Mouse (Mus musculus) frontal cortex, postnatal 25 days (tissue): ENCODE measurements at regions not wholly inside any gene's neighbourhood (a gene's known extent, or its start where the extent isn't known, plus 50 kb on each side); places are given as distances from the start of the nearest gene placed in this dataset.

Source experiments
- DNase-seq, 2 experiments: peaks; one replicate each; pipeline ENCODE4 v3.0.0; 2022; ENCODE audit warnings: low spot score in 2 of 2

DNA sequence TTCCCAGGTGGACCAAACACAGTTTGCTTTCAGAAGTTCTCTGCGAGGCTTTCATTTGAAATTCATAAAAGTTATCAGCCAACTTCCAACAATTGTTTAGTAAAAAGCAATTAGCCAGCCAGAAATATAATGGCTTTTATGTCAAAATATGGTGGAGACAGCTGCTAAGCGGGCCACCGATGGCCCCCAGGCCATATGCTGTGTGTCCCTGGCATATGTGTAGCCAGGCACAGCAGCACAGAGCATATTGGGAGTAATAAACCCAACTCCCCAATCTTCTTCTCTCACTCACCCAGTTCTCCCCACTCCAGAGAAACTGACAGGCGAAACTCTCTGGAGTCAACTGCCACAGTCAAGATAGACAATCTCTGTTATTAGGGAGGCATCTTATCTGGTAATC is 137.5 kb upstream of the Sel1l start:
- DNase-seq, result no peak

DNA sequence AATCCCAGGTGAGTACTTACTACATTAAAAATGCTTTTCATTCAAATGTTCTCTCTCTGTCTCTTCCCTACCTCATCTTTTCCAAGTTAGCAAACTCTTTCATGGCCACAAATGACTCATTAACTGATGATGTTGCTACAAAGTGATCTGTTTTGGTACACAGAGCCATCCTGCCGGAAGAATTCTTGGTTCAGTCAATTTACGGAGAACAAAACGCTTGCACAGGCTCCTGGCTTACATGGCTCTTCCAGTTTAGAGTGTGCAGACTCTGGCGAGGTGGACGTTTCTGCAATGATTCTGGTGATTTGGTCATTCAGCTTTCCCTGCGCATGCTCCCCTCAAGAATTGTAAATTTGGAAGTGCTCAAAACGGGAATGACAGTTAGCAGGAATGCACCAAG is 131.4 kb upstream of the Sel1l start:
- DNase-seq, result no peak

GRCm38 (mm10) chr12:91971045-91971444 is 122.1 kb upstream of the Sel1l start:
- DNase-seq, result no peak

DNA sequence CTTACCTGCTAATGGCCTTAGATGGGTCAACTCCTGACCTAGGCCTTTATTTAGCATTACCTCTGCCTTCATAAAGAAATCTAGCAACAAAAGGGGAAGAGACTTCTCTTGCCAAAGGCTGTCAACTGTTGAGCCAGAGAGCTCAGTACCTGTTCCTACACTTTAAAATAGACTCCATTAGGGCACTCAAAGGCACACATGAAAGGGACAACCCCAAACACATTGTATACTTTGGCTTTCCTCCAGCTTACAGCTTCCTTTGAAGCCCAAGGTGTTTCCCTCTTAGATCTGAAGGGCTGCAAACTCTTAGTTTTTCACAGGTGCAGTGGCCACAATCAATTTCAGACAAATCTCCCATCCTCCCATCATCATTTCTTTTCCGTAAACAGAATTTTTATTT is 117.0 kb upstream of the Sel1l start:
- no peak for DNase-seq

DNA sequence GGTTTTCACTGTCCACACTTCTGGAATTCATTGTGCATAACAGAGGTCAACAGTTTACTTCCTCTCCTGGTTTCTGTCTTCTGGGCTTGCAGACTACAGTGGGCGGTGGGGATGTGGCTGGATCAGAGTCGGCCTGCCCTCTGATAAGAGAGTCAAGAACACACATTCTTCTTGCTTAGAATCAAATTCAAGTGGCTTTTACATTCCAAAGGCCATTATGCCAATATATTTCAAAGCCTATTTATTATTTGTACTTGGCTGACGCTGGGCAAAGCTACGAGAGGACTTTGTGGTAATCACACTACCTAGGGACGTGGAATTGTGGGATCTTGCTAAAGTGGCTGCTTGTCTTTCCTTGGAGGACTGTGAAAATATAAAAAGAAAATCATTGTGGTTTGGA is 114.3 kb upstream of the Sel1l start:
- DNase-seq, result no peak

DNA sequence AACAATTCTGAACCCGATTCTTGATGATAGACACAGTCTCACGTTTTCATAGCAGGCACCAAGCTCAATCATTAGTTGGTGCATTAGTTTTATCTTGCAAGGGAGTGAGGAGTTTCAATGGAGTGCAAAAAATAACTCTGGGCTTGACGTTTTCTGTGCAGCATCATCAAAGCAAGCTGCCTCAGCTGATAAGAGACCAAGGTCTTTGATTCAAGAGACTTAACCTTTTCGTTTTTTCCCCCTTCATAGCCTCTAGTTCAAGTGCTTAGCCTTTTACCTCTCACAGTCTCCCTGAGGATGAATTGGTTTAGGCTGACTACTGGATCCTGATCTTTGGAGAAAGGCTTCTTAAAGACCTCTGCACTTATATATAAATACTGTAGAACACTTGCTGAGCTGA is 109.1 kb upstream of the Sel1l start:
- DNase-seq, result no peak

GRCm38 (mm10) chr12:91956411-91956810 is 107.5 kb upstream of the Sel1l start:
- no peak for DNase-seq

- no peak for DNase-seq
These were observed 99.7 kb upstream of the Sel1l start for GRCm38 (mm10) chr12:91948602-91949167.

- DNase-seq, result no peak
These were observed 99.0 kb upstream of the Sel1l start for GRCm38 (mm10) chr12:91947998-91948397.

DNA sequence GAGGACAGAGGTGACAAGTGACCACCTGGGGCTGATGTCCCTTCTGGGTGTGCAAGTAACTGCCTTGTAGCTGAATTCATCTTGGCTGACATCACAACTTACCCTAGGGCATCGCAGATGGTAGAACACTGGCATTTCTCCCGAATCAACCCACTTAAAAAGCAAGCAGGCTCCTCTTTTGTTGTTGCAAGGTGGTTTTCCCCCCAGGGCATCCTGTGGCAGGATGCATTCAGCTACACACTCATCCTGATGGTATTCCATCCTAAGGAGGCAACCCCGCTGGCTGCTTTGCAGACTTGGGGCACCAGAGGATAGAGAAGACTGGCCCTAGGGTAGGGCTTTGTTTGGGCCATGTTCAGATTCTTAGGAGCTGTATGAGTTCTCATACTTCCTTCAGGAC is 97.6 kb upstream of the Sel1l start:
- no peak for DNase-seq

- DNase-seq, result no peak
These were observed 83.8 kb upstream of the Sel1l start for GRCm38 (mm10) chr12:91932490-91933361.

- DNase-seq, result no peak
These were observed 82.6 kb upstream of the Sel1l start for GRCm38 (mm10) chr12:91931586-91931985.

GRCm38 (mm10) chr12:91929386-91930054 is 80.6 kb upstream of the Sel1l start:
- no peak for DNase-seq

DNA sequence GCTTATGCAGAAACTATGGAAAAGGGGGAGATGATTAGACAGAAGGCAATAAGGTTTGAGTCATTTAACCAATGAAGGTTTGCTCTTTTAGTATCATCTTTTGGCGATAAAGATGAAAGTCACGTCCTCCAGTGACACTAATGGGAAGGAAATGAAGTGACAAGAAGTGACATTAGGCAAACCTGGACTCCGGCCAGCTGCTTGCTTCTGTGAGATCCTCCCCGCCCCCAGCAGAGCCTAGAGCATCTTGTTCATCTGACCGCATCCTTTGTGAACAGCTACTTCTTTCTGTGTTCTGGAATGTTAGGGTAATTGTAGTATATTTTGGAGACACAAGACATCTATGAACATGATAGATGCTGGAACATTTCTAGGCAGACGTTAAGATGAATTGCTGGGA is 78.6 kb upstream of the Sel1l start:
- no peak for DNase-seq

GRCm38 (mm10) chr12:91915486-91915885 is 66.5 kb upstream of the Sel1l start:
- DNase-seq, result no peak

DNA sequence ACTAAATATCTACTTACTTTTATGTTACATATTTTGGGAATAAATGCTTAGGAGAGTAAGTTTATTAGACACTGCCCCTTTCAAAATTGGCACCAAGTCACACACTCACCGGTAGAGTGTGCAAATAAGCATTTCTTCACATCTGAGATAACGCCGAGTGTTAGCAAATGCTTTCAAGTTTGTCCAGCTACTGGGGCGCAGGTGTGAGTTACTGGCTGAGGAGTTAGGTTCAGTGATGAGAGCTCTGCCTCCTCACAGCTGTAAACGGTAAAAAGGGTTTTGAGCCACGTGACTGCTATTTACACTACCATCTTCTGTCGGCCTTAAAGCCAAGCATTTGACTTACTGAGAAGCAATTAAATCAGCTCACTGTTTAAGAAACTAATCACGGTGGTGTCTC is 61.6 kb upstream of the Sel1l start:
- DNase-seq, result no peak
